Mouse (Mus musculus) embryo, embryonic 10 days (tissue): Measurements from ENCODE around the gene Abca9.

Source experiments
- DNase-seq: peaks from one replicate; pipeline ENCODE4 v3.0.0-alpha.2; 2015; ENCODE audit warnings: low spot score

Gene Abca9

DNA sequence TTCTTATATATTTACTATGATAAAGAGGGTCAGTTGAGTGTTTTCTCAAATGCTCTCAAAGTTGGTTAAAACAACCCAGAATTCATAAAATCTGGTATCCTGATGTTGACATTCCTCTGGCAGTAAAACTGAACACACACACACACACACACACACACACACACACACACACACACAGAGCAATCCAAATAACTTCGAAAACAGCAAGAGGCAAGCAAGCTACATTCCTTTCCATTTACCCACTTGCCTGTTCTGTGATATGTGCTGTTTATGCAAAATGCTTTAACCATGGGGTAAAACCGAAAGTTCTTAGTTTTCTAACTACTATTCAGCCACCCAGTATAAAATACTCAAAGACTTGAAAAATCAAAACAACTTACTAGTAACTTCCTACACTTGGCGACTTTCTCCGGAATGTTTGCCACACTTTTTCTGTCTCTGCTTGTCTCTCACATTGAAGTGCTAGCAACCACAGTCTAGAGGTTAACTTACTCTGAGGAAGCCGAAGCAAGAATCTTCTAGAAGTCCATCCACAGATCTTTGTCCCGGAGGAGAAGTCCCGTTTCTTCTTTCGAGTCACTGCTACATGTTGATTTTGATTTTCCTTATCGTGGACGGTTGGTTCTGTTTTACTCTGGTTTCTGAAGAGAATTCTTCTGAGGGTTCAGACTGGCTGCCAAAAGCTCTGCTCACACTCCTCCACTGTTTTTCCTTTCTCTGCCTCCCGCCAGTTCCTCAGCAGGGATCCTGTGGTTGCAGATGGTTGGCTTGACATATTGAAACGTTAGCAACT lies at the start of gene Abca9:
TSS of gene Abca9 (minus strand) at position 738 of the 793 bp plus-strand sequence.
- no peak for DNase-seq

DNA sequence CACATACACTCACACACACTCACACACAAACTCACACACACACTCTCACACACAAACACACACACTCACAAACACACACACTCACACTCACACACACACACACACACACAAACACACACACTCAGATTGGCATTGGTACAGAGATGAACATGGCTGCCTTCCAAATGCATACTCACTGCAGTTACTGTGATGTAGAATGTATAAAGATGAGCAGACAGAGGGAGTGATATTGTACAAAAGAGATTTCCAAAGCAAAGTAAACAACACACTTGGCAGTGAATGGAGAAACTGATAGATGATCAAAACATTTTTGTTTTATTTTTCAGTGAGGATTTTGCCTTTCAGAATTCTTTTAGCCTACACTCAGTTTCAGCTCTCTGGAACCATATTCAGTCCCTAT lies 49.1 kb upstream of the Abca9 start:
- no peak for DNase-seq

DNA sequence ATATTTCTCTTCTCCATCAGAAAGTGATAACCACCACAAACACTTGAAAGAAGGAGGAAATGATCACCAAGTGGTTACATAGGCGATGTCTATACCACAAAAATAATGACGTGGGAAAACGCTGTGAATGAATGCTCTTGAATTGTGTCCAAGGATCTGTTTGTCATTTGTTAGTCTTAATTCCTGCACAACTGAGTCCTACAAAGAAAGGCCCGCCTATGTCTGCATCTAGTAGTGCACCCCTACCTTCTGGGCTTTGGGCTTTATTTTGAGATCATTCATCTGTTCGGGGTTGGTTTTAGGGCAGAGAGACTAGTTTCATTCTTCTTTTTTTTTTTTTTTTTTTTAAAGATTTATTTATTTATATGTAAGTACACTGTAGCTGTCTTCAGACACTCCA lies 35.9 kb upstream of the Abca9 start:
- no peak for DNase-seq

DNA sequence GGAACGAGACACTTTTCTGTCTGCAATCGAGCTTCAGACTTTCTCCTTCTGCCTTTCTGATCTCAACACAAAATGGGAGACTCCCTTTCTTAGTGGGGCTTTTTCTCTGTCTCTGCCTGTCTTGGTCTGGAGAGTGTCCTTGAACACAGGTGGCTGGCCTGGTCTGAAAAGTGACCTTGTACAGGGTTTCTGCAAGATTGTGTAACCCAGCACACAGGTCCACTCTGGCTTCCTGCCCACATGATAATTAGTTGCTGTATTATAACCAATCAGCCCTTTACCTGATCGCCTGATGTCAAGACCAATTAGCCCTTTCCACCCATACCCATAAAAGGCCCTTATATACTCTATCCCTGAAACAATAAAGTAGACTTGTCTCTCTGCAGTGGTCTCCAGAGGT lies 30.9 kb upstream of the Abca9 start:
- DNase-seq: no peak

DNA sequence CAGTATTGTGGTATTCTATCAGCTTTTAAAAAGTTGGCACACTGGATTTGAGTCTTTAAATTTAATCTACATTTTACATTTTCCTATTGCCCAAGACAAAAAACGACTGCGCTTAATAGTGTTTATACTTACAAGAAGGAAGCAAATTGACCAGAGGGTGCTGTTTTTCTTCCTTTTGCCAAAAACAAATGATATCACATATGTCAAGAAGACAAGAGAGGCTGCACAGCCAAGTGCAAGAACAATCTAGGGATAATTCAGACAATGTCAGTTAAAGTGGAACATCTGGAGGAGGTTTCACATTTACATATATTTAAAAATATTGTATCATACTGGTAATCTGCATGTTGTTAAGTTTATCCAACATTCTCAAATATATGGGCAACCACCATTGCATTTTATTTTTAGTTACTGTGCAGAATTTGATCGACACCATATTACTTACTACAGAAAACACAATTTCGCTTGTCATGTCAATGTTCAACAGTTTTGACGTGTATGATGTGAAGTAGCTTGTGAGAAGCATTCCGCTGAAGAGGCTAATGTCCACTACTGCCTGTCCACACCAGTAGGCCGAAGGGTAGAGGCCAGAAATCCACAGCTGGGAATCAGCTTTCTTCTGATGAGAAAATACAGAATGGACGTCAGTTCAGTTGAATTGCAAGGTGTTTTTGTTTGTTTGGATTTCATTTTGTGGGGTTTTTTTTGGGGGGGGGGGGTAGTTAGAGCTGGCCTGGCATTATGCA lies 28.7 kb upstream of the Abca9 start:
- no peak for DNase-seq

DNA sequence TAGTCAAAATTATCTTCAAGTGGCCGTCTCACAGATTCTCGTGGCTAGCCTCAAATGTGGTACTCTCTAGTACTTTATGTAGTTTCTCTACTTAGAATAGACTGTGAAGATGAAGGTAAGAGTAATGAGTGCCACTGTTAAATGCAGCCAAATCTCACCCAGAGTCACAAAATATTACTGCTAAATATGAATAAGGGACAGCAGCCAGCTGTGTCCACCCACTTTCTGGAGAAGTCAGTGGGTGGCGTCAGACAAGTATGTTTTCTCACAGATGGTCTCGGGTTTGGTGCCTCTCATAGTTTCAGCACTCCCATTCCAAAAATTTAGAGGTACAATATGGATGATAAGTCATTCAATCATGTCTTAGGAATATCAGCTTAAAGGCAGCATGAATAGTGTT lies 27.3 kb upstream of the Abca9 start:
- DNase-seq: no peak

DNA sequence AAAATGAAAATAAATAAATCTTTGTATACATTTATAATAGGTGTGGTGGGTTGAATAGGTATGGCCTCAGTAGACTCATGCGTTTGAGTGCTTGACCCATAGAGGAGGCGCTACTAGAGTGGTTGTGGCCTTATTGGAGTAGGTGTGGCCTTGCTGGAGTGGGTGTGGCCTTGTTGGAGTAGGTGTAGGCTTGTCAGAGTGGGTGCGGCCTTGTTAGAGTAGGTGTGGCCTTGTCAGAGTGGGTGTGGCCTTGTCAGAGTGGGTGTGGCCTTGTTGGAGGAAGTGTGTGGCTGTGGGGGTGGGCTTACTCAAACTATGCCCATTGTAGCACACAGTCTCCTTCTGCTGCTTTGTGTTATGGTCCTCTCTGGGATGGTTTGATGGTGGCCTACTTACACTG lies 3.2 kb upstream of the Abca9 start:
- DNase-seq: no peak

DNA sequence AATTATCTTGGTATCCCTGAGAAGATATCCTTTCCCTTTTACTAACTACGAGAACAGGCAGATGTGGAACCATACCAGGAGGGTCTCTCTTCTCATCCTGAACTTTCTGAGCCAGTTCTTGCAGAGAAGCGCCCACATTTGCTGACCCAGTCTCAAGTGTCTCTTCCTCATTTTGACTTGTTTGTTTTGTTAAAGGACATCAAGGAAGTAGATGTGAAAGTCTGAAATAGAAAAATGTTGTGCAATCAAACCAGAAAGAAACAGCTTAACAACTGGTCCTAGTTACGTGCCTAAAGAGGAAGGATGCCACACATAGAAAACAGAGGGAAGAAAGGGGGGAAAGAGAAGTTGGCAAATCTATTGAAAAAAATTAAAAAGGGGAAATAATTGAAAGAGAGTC lies 2.2 kb downstream of the Abca9 start:
- DNase-seq: no peak

DNA sequence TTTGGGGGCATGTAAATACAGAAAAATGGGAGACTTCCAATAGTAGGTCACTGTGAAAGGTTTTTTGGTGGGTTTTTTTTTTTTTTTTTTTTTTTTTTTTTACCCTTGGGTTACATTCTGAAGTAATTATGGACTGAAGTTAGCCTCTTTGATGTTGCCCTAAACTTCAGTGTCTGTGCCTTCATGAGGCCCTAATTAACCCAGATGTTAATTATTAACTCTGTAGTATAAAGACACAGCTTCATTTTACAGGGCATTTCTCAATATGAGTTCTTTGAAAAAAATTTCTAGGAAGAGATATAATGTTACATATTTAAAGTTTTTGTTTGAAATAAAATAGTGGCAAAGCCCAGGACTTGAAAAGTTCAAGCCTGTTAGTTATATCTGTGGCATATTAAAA lies 2.6 kb downstream of the Abca9 start:
- no peak for DNase-seq

DNA sequence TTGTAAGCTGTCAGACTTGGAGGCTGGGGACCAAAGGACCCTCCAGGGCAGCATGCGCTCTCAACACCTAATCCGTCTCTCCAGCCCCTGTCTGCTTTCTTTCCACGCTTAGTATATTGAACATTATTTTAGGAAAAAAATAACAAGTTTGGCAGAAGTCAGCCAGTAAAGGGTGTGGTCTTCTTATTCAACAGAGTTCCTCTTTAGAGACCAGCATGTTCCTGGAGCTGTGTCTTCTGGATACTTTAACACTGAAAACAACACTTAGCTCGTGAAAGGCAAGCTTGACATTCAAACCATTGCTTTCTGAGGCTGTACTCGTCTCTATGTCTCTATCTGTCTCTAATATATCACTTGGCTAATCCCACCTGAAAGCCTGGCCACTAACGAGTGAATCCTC lies 10.9 kb downstream of the Abca9 start:
- DNase-seq: no peak

DNA sequence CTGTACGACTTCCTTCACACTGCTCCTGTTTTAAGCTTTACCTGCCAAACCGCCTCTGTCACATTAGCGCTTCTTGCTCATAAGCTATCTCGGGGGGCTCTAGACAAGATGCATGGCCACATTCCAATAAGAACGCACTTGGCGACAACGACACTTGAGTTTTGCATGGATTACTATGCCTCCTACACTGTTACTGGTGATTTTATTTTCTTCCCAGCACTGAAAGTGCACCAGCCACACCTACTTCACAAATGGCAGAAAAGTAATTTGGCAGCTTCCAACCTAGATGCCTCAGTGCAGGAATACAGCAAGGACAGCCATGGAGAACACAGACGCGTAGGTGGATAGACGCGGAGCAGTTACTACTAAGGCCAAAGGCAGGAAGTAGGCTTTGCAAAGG lies 12.0 kb downstream of the Abca9 start:
- no peak for DNase-seq

DNA sequence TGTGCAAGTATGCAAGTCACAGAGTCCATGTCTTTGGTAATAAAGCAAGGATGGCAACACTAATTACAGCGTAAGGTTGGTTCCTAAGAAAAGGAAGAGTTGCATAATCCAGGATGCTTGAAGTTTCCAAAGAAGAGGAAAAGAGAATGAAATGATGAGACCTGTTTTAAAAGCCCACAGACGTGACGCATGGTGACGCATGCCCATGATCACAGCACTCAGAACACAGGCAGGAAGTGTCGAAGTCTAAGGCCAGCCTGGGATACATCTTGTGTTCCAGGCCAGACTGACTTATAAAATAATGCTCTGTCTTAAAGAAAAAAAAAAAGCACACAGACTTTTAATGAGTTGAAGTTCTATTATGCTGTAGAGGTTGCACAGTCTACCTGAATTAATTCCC lies 20.4 kb downstream of the Abca9 start:
- DNase-seq: no peak

DNA sequence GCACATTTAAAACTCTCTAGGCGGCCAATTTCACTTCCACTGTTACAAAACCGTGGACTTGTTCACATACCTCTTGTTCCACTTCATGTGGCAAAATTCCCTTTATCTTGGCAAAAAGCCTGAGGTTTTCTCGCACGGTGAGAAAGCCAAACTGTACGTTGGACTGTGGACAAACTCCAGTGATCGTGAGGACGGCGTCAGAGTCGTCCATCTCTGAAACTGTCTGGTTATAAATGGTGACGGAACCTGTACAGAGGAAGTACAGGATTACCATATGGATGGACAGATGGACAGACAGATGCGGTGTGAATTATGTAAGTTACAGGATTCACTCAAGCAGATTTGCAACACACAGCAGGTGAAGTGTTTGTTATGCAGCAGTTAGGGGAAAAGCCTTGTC lies 22.6 kb downstream of the Abca9 start:
- DNase-seq: no peak

DNA sequence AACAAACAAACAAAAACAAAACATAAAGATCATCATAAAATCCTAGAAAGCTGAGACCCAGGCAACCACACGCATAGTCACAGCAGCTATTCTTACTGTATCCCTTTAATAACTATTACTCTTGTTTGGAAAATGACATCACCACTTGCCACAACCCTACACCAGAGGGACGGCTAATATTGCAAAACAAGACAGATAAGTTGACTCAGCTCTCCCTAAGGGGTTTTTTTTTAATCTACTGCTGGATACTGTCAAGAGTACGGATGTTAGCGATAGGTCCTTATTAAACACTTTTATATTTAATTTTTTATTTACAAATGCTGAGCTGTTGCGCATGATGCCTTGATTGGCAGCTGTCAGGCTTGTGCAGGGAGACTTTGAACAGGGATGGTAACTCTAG lies 37.2 kb downstream of the Abca9 start:
- no peak for DNase-seq

DNA sequence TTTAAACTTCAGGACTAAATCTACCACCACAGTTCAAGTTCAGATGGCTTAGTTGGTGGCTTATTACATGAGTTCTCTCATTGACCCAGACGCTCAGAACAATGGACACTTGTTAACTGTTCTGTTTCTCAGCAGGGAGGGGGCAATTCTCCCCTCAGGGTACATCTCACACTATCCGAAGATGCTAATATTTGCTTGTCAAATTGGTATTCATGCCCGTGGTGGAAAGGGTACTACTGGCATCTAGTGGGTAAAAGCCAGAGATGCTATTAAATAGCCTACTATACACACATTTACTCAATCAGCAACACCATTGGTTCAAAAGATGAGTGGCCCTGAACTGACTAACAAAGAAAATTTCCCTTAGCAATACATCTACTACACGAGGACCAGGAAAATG lies 56.9 kb downstream of the Abca9 start:
- DNase-seq: no peak

DNA sequence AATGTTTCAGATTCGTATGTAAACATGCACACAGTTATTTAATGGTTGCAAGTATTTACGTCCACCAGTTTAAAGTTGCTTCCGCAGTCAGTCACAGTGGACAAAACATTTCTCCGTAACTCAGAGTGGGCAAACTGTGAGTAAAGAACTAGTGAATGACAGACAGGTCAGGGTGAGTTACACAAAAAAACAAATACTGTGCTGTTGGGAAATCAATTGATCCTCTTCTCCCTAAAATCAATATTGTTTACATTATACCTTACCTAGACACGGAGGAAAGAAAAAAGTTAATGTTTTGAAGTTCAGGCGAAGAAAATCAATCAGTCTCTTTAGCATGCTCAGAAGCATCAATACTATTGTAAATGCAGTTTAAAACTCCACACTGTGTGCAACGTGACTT lies 66.6 kb downstream of the Abca9 start:
- no peak for DNase-seq

DNA sequence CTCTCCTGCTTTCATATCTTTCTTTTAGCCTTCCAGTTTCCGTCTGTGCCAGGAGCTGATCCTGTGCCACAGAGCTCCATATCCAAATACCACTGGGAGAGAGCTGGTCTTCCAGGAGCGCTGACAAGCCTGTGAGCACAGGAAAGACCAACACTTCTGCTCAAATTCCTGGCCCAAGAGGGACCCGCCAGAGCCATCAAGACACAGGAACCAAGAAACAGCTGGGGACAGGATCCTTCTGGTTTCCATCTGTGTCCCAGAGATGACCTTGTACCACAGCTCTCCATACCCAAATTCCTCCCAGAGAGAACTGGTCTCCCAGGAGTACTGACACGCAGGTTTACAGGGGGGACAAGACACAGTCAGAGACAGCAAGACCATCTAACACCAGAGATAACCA lies 69.1 kb downstream of the Abca9 start:
- no peak for DNase-seq

DNA sequence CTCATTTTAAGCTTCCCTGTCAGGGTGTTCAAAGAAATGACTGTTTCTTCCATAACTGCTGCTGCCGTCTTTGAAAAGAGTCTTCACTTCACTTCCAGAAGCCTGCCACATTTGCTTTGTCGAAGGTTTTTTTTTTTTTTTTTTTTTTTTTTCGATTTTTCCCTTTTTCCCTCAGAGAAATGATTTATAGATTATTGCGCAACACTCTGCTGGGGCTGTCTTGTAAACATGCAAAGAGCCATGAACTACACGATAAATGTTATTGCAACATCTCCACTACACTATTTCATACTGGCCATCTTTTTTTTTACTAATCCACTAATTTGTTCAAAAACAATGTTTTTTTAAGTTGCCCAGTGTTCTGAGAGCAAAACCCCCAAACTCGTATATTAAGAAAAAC lies 70.5 kb downstream of the Abca9 start:
- no peak for DNase-seq

DNA sequence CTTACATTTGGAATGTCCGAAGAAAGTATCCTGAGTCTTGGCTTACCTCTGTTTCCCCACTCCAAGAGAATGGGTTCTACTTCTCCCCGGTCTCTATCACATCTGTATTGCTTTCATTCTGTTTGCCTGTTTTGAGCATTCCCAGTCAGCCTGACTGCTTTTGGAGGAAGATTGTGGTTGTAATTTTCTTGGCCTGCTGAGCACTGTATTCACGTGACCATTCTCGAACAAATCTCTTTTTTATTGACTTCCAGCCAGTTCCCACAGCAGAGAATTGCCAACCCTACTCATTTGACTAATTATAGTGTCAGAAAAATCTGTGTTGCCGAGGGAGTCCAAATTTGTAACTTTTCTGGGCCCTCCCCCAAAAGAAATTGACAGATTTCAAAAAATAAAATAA lies 72.1 kb downstream of the Abca9 start, which contains the start of gene Abca8a:
TSS of gene Abca8a (minus strand) at position 121 of the 400 bp plus-strand sequence.
- DNase-seq: no peak

DNA sequence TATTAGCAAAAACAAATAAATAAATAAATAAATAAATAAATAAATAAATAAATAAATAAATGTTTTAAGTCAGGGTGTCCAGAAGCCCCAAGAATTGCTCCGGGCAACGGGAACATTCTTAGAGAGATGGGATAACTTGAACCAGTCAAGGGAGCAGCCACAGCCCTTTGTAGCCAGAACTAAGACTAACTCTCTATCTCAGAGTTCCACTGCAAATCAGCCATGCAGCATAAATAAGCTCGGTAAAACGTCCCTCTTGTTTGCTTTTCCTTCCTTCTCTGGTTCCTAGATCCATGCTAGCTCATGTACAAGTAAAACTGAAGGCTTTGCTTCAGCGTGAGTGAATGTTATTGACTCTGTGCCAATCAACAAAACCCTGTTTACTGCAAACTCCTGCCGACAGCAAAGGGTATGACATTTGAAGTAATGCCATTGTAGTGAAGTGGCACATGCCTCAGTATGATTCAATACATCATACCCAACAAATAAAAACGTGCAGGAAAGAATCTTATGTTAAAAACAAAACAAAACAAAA lies 73.1 kb downstream of the Abca9 start:
- DNase-seq: no peak

DNA sequence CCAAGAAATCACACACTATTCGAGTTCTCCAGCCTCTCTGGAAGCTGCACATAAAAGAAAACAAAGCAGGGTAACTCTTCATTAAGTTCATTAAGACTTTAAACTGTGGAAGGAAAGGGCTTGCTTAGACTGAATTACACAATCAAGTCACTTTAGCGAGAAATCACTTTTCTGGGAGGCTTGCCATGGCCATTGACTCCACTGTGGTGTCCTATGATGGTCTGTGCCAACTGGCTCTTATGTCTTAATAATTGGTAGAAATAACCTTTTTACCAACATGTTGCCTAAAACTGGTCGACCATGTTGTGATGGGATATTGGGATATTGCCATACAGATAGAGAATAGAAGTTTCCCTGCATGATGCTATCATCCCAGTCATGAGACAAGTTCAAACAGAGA lies 73.8 kb downstream of the Abca9 start:
- DNase-seq: no peak

DNA sequence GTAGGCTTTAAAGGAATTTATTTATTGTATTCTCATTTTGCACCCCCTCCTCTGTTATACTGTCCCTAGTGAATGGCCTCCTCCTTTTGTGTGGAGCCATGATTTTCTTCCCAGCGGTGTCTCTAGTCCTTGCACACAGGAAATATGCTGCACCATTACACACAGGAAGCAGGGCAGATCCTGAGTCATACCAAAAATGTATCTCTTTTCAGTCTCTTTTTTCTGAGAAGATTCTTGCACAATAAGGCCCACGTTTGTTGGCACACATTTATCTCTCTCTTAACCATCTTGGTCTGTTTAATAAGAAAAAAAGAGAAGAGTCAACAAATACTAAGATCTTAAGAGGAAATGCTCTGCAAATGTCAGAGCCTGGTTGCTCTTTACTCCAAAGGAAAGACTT lies 76.7 kb downstream of the Abca9 start:
- no peak for DNase-seq

DNA sequence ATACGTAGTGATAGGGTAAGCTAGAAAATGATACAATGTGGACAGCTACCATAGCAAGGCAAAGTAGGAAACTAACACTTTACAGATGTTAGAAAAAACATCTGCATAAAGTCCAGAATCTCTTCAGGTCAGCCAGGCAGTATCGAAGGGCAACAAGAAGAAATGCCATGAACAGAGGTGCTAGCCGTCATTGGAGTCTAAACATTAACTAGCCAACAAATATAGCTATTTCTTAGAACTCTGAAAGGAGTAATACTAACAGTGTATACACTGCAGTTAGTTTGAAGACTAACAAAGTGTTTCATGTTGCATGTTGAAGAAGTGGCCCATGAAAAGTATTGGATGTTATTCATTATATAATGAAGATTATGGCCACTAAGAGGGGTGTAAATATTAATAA lies 95.8 kb downstream of the Abca9 start:
- DNase-seq: no peak
